Mouse (Mus musculus): ENCODE measurements at regions not wholly inside any gene's neighbourhood (a gene's known extent, or its start where the extent isn't known, plus 50 kb on each side); places are given as distances from the start of the nearest gene placed in this dataset.

- DNase-seq = no peak
- TF ChIP-seq CTCF (IDR thresholded peaks at IDR 0.05) = no peak
- Histone ChIP-seq H3K27ac (no peak overlapping the region), H3K4me3 (no peak overlapping the region)
- intact Hi-C loops (cut with DNase I) = no loop called here
Measured at GRCm38 (mm10) chr1:23462411-23462810, 64.8 kb upstream of the Ogfrl1 start.

GRCm38 (mm10) chr1:23464081-23464480 is 66.5 kb upstream of the Ogfrl1 start:
- TF ChIP-seq CTCF (IDR thresholded peaks at IDR 0.05) = no peak
- no peak for DNase-seq
- Histone ChIP-seq H3K27ac (no peak overlapping the region), H3K4me3 (no peak overlapping the region)
- intact Hi-C loops (cut with DNase I) = no loop called here

- TF ChIP-seq CTCF (IDR thresholded peaks at IDR 0.05) = no peak
- Histone ChIP-seq H3K4me3 (no peak overlapping the region), H3K27ac (no peak overlapping the region)
- no peak for DNase-seq
- intact Hi-C loops (cut with DNase I) = no loop called here
Measured at GRCm38 (mm10) chr1:23466340-23466739, 68.8 kb upstream of the Ogfrl1 start.

- H3K27ac ChIP-seq = no peak overlapping the region
- intact Hi-C loops (cut with DNase I) = no loop called here
- no peak for DNase-seq
Measured at GRCm38 (mm10) chr1:23467405-23467804, 69.8 kb upstream of the Ogfrl1 start.

GRCm38 (mm10) chr1:23480776-23481320 is 83.3 kb upstream of the Ogfrl1 start:
- no peak overlapping the region for H3K27ac ChIP-seq
- TF ChIP-seq CTCF (IDR thresholded peaks at IDR 0.05) = no peak
- no peak for DNase-seq
- intact Hi-C loops (cut with DNase I) = no loop called here
- H3K4me3 ChIP-seq = no peak overlapping the region

More at GRCm38 (mm10) chr1:23467405-23467804, 69.8 kb upstream of the Ogfrl1 start:
- TF ChIP-seq CTCF (IDR thresholded peaks at IDR 0.05) = no peak
- no peak overlapping the region for H3K4me3 ChIP-seq

- Histone ChIP-seq H3K4me3 (no peak overlapping the region), H3K27ac (no peak overlapping the region)
- TF ChIP-seq CTCF (IDR thresholded peaks at IDR 0.05) = no peak
- intact Hi-C loops (cut with DNase I) = no loop called here
- no peak for DNase-seq
Measured at GRCm38 (mm10) chr1:23484566-23484965, 87.0 kb upstream of the Ogfrl1 start.

GRCm38 (mm10) chr1:23485150-23485775 is 87.7 kb upstream of the Ogfrl1 start:
- no peak for DNase-seq
- TF ChIP-seq CTCF (IDR thresholded peaks at IDR 0.05) = no peak

GRCm38 (mm10) chr1:23487031-23487430 is 89.5 kb upstream of the Ogfrl1 start:
- no peak for DNase-seq
- TF ChIP-seq CTCF (IDR thresholded peaks at IDR 0.05) = no peak
- no peak overlapping the region for H3K27ac ChIP-seq
- no peak overlapping the region for H3K4me3 ChIP-seq
- intact Hi-C loops (cut with DNase I) = no loop called here

More at GRCm38 (mm10) chr1:23485150-23485775, 87.7 kb upstream of the Ogfrl1 start:
- intact Hi-C loops (cut with DNase I) = no loop called here
- H3K4me3 ChIP-seq = no peak overlapping the region
- no peak overlapping the region for H3K27ac ChIP-seq

- TF ChIP-seq CTCF (IDR thresholded peaks at IDR 0.05) = no peak
- Histone ChIP-seq H3K4me3 (no peak overlapping the region), H3K27ac (no peak overlapping the region)
- no peak for DNase-seq
- intact Hi-C loops (cut with DNase I) = no loop called here
Measured at GRCm38 (mm10) chr1:23490640-23491039, 93.1 kb upstream of the Ogfrl1 start.

- no peak for DNase-seq
- no peak for TF ChIP-seq CTCF (IDR thresholded peaks at IDR 0.05)
- intact Hi-C loops (cut with DNase I) = no loop called here
- H3K4me3 ChIP-seq = no peak overlapping the region
- no peak overlapping the region for H3K27ac ChIP-seq
Measured at GRCm38 (mm10) chr1:23491041-23491440, 93.5 kb upstream of the Ogfrl1 start.

GRCm38 (mm10) chr1:23492981-23493380 is 95.4 kb upstream of the Ogfrl1 start:
- intact Hi-C loops (cut with DNase I) = no loop called here

GRCm38 (mm10) chr1:23495412-23495811 is 97.8 kb upstream of the Ogfrl1 start:
- peak; percentile 55 for TF ChIP-seq CTCF (IDR thresholded peaks at IDR 0.05)
- no peak for DNase-seq
- intact Hi-C loops (cut with DNase I) = loop anchor here (2.0 kb wide), 1 partner anchor 171 kb away; no protein-coding TSS in a partner anchor
- Histone ChIP-seq H3K4me3 (no peak overlapping the region), H3K27ac (no peak overlapping the region)

More at GRCm38 (mm10) chr1:23492981-23493380, 95.4 kb upstream of the Ogfrl1 start:
- H3K4me3 ChIP-seq = no peak overlapping the region
- no peak for DNase-seq
- no peak overlapping the region for H3K27ac ChIP-seq
- TF ChIP-seq CTCF (IDR thresholded peaks at IDR 0.05) = no peak

- no peak for DNase-seq
- no peak for TF ChIP-seq CTCF (IDR thresholded peaks at IDR 0.05)
- Histone ChIP-seq H3K27ac (no peak overlapping the region), H3K4me3 (no peak overlapping the region)
- intact Hi-C loops (cut with DNase I) = no loop called here
Measured at GRCm38 (mm10) chr1:23520113-23520512, 122.5 kb upstream of the Ogfrl1 start.

- intact Hi-C loops (cut with DNase I) = no loop called here
- TF ChIP-seq CTCF (IDR thresholded peaks at IDR 0.05) = no peak
- Histone ChIP-seq H3K27ac (no peak overlapping the region), H3K4me3 (no peak overlapping the region)
- no peak for DNase-seq
Measured at GRCm38 (mm10) chr1:23532659-23533058, 135.1 kb upstream of the Ogfrl1 start.

All from gastrocnemius, adult 2 months (tissue).